Mouse (Mus musculus) olfactory bulb, adult 2 months (tissue): ENCODE data around the gene Cand2. TPM values are rescaled to one million over a fixed set of nuclear protein-coding genes. Genes with fewer than 3 reads are reported as not detected.

Source experiments
- H3K27ac ChIP-seq: fragments of 200-500 bp; 2 replicates; pipeline ENCODE4 v1.5.1; 2012; ENCODE audit warnings: low read depth, low read length; ENCODE audit not compliant: insufficient read depth
- H3K4me1 ChIP-seq: fragments of 200-500 bp; 2 replicates; pipeline ENCODE4 v1.6.1; 2012; ENCODE audit warnings: low read length; ENCODE audit not compliant: control insufficient read depth, insufficient read depth
- H3K4me3 ChIP-seq: fragments of 200-500 bp; 2 replicates; pipeline ENCODE4 v1.5.1; 2012; ENCODE audit warnings: mild to moderate bottlenecking, low read depth, low read length, moderate library complexity; ENCODE audit not compliant: insufficient read depth
- CTCF ChIP-seq: fragments of 200-500 bp; IDR thresholded peaks from 2 replicates; pipeline ENCODE4 v1.5.1; 2012; ENCODE audit warnings: low read depth, mild to moderate bottlenecking, low read length, moderate library complexity; ENCODE audit not compliant: insufficient read depth
- POLR2A ChIP-seq: fragments of 200-500 bp; IDR thresholded peaks from 2 replicates; pipeline ENCODE4 v1.6.1; 2012; ENCODE audit warnings: mild to moderate bottlenecking, low read depth, low read length, moderate library complexity; ENCODE audit not compliant: insufficient read depth
- WGBS: fragments of 180-500 bp; shearing (Covaris S2); methylation state at CpG from one replicate; pipeline ENCODE4 v1.1.7; 2018; 5-methylcytosine and 5-hydroxymethylcytosine counted together
- polyA plus RNA-seq: library from polyadenylated mRNA; stranded (reverse); fragments of >200 nt; gene quantifications from 2 replicates; pipeline ENCODE4 v1.2.4, GENCODE M21; 2012; ENCODE audit warnings: low replicate concordance; ENCODE audit not compliant: missing spikeins, insufficient read depth, insufficient read length

Cand2 gene
- polyA plus RNA-seq, 1 experiment, result not detected

DNA sequence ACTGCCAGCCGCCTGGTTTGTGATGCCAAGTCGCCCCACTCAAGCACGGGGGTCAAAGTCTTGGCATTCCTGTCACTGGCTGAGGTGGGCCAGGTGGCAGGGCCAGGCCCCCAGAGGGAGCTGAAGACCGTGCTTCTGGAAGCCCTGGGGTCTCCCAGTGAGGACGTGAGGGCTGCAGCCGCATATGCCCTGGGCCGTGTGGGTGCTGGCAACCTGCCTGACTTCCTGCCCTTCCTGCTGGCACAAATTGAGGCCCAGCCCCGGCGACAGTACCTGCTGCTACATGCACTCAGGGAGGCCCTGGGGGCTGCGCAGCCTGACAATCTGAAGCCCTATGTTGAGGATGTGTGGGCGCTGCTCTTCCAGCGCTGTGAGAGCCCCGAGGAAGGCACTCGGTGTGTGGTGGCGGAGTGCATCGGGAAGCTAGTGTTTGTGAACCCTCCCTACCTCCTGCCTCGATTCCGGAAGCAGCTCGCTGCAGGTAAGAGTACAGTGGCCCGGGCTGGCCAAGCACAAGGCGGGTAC is 18.4 kb downstream of the Cand2 start:
- peaks cover 16% of the 10 kb centered on the region for H3K4me1 ChIP-seq
- 59% methylated on average over 21 of the region's 21 CpGs for WGBS

DNA sequence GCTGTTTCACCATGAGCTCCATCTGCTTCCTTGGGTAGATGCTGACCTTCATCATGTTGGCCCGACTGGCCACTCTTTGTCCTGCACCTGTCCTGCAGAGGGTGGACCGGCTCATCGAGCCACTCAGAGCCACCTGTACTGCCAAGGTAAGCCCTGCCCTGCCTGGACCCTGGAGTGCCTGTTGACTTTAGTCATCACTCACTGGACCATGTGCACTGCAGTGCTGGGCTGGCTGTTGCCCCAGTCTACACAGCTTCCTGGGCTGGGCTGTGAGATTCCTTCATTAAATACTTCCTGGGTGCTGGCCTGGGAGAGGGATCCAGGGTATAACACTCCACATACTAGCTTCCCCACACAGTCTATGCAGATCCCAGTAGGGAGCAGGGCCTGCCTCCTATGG is 27.5 kb downstream of the Cand2 start:
- H3K27ac ChIP-seq, result no peak overlapping the region
- 94% methylated on average over 3 of the region's 3 CpGs for WGBS
- H3K4me1 ChIP-seq, result peaks cover 6% of the 10 kb centered on the region
- H3K4me3 ChIP-seq, result no peak overlapping the region
- TF ChIP-seq CTCF, result no peak

More for the DNA sequence above, 18.4 kb downstream of the Cand2 start:
- TF ChIP-seq POLR2A (no peak), CTCF (no peak)
- H3K27ac ChIP-seq, result no peak overlapping the region
- H3K4me3 ChIP-seq, result no peak overlapping the region

DNA sequence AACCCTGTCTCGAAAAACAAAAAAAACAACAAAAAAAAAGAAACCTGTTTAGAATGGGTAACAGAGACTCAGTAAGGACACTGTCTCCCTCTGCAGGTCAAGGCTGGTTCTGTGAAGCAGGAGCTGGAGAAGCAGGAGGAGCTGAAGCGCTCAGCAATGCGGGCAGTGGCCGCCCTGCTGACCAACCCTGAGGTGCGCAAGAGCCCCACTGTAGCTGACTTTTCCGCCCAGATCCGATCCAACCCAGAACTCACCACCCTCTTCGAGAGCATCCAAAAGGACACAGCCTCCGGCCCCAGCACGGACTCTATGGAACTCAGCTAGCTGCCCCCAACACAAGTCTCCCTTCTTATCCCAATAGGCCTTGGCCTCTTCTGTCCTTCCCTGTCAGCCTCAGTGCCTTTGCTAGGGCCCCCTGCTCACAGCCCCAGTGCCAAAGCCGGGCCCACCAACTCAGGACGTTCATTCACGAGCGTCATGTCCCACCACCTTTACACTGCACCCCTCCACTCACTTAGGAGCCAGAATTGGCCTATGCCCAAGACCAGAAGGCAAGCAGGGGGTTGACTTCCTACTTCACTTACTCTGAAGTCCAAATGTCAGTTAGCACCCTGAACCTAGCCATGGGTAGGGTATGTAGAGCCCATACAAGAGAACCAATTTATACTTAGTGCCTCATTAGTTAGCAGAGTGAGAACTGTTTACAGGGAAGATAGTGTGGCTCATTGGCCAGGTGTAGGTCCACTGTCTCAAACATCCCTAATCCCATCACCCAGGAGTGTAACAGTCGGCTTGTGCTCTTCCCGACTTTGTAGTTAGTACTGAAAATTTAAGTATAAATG is 29.4 kb downstream of the Cand2 start:
- Histone ChIP-seq H3K4me1 (peaks cover 14% of the 10 kb centered on the region), H3K27ac (no peak overlapping the region), H3K4me3 (no peak overlapping the region)
- 39% methylated on average over 16 of the region's 16 CpGs for WGBS
- TF ChIP-seq CTCF (peak; percentile 22; the same call in 1 of the 2 replicates), POLR2A (no peak)

DNA sequence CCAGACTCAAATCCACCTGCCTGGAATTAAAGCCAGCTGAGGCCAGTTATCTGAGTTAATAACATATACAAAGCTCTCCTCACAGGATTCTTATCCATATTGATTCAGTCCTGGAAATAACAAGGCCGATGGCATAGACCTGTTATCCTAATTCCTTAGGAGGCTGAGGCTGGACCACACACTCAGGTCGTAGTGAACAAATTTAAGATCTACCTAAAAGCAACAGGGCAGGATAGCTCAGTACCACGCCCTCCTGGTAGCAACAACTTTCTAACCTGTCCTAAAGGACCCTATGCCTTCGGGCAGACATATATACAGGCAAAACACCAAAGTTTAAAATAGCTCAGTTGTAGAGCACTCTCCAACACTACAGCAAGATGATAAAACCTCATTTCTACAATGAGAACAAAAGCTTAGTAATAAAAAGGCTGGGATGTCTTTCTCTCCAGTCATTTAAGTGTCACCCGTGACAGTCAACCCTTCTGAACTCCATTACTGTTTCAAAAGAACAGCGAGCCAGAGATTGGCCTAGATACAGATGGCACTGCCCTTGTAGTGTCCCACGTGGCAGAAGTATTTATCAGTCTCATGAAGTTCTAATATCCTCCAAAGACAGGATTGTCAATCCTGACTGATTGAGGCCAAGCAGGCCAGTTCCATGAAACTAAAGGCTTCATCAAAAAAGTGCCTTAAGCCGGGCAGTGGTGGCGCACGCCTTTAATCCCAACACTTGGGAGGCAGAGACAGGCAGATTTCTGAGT is 30.3 kb downstream of the Cand2 start:
- TF ChIP-seq POLR2A, result no peak
- H3K27ac ChIP-seq, result no peak overlapping the region
- WGBS, result 65% methylated on average over 10 of the region's 10 CpGs
- H3K4me3 ChIP-seq, result no peak overlapping the region
- H3K4me1 ChIP-seq, result peaks cover 14% of the 10 kb centered on the region

DNA sequence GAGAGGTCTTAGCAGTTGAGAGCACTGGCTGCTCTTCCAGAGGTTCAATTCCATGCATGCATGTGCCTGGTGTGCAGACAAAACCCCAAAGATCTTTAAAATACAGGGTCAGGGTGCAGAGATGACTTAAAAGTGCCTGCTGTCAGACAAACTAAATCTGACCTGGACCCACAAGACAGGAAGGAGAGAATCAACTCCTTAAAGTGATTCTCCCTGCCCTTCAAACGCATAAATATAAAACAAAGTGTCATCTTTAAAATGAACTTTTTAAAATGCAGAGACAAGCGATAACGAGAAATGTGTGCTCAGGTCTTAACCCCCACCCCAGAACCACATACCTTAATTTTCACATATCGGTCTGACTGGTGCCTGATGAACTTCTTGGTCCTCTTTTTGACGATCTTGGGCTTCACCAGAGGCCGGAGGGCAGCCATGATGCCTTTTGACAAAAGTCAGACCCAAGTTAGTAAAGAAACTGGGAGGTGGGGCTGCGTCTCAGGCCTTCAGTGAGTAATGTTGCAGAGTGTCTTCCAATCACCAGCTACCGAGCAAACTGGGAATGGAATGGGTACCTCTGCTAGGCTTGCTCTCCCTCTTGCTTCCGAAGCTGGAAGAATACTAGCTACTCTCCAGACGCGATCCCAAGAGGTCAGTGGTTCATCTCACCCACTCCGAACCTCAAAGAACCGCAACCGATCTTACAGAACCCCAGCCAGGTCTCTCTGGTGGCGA is 33.3 kb downstream of the Cand2 start:
- TF ChIP-seq POLR2A (no peak), CTCF (no peak)
- no peak overlapping the region for H3K27ac ChIP-seq
- WGBS, result 2% methylated on average over 15 of the region's 15 CpGs
- H3K4me1 ChIP-seq, result peaks cover 14% of the 10 kb centered on the region
- H3K4me3 ChIP-seq, result peak overlapping the region; percentile 63

DNA sequence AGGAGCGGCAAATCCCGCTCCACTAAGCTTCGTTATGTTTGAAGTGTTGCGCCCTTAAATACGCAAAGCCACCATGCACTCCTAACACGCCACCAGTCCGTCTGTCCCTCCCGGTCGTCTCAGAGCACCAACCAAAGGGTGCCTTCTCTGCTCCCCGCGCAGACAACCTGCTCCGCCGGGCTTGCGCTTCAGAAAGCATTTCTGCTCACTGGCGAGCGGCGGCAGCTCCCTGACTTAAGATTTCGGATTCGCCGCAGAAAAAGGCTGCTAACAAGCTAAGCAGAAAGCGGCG is 33.8 kb downstream of the Cand2 start:
- TF ChIP-seq CTCF (no peak), POLR2A (no peak)
- under 1% methylated on average over 22 of the region's 22 CpGs for WGBS

DNA sequence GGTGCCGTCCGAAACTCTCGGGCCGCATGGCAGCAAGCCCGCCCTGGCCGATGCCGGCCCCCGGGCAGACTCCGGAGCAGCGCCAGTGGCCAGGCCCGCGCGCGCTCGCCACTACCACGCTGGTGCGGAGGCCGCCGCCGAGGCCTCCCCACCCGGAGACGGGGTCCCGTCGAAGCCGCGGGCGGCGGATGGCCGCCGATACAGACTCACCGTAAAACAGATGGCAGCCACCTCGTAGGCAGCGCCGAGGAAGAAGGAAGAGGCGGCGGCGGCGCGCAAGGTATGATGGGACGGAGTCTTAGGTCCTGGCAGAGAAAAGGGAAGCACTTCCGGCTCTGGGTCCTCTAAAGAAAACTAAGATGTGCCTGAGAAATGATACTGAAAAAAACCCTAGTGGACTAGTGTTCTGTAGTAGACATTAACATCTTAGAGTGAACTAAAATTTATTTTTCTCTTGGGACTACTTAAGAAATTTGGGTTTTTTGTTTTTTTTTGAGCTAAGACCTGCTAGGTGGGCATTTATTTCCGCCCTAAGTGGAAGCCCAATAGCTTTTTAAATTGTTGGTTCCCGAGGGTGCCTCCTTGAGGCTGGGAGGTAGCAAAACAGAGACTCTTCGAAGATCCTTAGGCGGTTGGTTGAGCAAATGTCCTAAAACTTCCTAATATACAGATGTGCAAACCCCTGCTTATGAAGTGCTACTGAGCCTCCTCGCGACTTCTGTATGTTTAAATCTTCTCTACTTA is 34.3 kb downstream of the Cand2 start, which contains the start of gene Rpl32:
Gene Rpl32 (minus strand): TSS at position 260 of the 744 bp plus-strand sequence.
- under 1% methylated on average over 47 of the region's 47 CpGs for WGBS
- peaks cover 14% of the 10 kb centered on the region for H3K4me1 ChIP-seq
- peak within 1 kb of the TSS; percentile 63 for H3K4me3 ChIP-seq
- TF ChIP-seq CTCF, result no peak
- peak; percentile 86 for TF ChIP-seq POLR2A
- H3K27ac ChIP-seq, result 0 out of 2 replicates have a peak within 1 kb of the TSS, but pooled peaks have one; percentile 57

More for the DNA sequence above, 33.8 kb downstream of the Cand2 start:
- peak overlapping the region; percentile 63 for H3K4me3 ChIP-seq
- no peak overlapping the region for H3K27ac ChIP-seq
- H3K4me1 ChIP-seq, result peaks cover 14% of the 10 kb centered on the region

DNA sequence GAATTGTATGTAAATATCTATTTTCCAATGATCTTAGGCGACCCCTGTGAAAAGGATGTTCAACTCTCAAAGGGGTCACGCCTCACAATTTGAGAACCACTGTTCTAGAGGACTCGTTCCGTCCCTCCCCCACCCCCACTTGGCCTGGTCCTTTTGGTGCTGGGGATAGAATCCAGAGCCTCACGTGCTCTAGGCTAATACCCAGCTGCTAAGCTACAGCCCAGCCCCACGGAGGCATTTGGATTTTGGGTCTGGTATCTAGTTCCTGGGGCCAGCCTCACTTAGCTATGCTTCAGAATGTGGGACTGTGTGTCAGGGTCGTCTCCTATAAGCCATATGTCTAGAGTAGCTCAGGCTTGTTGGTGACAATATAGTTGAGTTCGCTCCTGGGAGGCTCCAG is 37.3 kb downstream of the Cand2 start:
- Histone ChIP-seq H3K4me1 (peaks cover 10% of the 10 kb centered on the region), H3K4me3 (no peak overlapping the region), H3K27ac (no peak overlapping the region)
- TF ChIP-seq POLR2A (no peak), CTCF (no peak)
- WGBS, result 72% methylated on average over 8 of the region's 8 CpGs
